Mouse (Mus musculus) bone marrow macrophage, adult 2 months (primary cell): ENCODE measurements at regions not wholly inside any gene's neighbourhood (a gene's known extent, or its start where the extent isn't known, plus 50 kb on each side); places are given as distances from the start of the nearest gene placed in this dataset.

Source experiments
- H3K27ac ChIP-seq: 2 replicates; pipeline ENCODE4 v1.5.1; 2012; ENCODE audit warnings: low read depth, low read length; ENCODE audit not compliant: insufficient read depth
- H3K4me1 ChIP-seq: 2 replicates; pipeline ENCODE4 v1.6.1; 2012; ENCODE audit warnings: low read length; ENCODE audit not compliant: control insufficient read depth, insufficient read depth
- H3K4me3 ChIP-seq: 2 replicates; pipeline ENCODE4 v1.5.1; 2012; ENCODE audit warnings: mild to moderate bottlenecking, low read length, moderate library complexity; ENCODE audit not compliant: insufficient read depth
- CTCF ChIP-seq: IDR thresholded peaks from 2 replicates; pipeline ENCODE4 v1.5.1; 2012; ENCODE audit warnings: low read depth, mild to moderate bottlenecking, low read length, moderate library complexity
- POLR2A ChIP-seq: IDR thresholded peaks from 2 replicates; pipeline ENCODE4 v1.6.1; 2012; ENCODE audit warnings: mild to moderate bottlenecking, low read depth, low read length, borderline replicate concordance

GRCm38 (mm10) chr6:49686776-49687175 lies 135.7 kb upstream of the Npy start:
- Histone ChIP-seq H3K4me1 (peaks cover 12% of the 10 kb centered on the region), H3K4me3 (no peak overlapping the region), H3K27ac (no peak overlapping the region)
- TF ChIP-seq CTCF: no peak
- TF ChIP-seq POLR2A: no peak

- no peak overlapping the region for H3K27ac ChIP-seq
- TF ChIP-seq POLR2A: no peak
- no peak for TF ChIP-seq CTCF
- no peak overlapping the region for H3K4me3 ChIP-seq
- H3K4me1 ChIP-seq: peaks cover 23% of the 10 kb centered on the region
Measured at GRCm38 (mm10) chr6:49692032-49692539, 130.4 kb upstream of the Npy start.

GRCm38 (mm10) chr6:49694851-49695250 lies 127.7 kb upstream of the Npy start:
- TF ChIP-seq CTCF (no peak), POLR2A (no peak)
- no peak overlapping the region for H3K27ac ChIP-seq
- peaks cover 20% of the 10 kb centered on the region for H3K4me1 ChIP-seq
- no peak overlapping the region for H3K4me3 ChIP-seq

GRCm38 (mm10) chr6:49696990-49697389 lies 125.5 kb upstream of the Npy start:
- TF ChIP-seq POLR2A (no peak), CTCF (no peak)
- Histone ChIP-seq H3K27ac (no peak overlapping the region), H3K4me1 (peaks cover 16% of the 10 kb centered on the region), H3K4me3 (no peak overlapping the region)

- TF ChIP-seq CTCF: no peak
- H3K4me1 ChIP-seq: peaks cover 8% of the 10 kb centered on the region
- no peak overlapping the region for H3K4me3 ChIP-seq
- no peak overlapping the region for H3K27ac ChIP-seq
Measured at GRCm38 (mm10) chr6:49701453-49701852, 121.1 kb upstream of the Npy start.

- Histone ChIP-seq H3K4me1 (peaks cover 3% of the 10 kb centered on the region; the same call in 1 of the 2 replicates), H3K27ac (no peak overlapping the region), H3K4me3 (no peak overlapping the region)
- TF ChIP-seq POLR2A: no peak
- no peak for TF ChIP-seq CTCF
Measured at GRCm38 (mm10) chr6:49712980-49713379, 109.5 kb upstream of the Npy start.

- peaks cover 3% of the 10 kb centered on the region; the same call in 1 of the 2 replicates for H3K4me1 ChIP-seq
- H3K4me3 ChIP-seq: no peak overlapping the region
- no peak overlapping the region for H3K27ac ChIP-seq
- TF ChIP-seq CTCF (no peak), POLR2A (no peak)
Measured at GRCm38 (mm10) chr6:49716520-49716919, 106.0 kb upstream of the Npy start.

- Histone ChIP-seq H3K4me1 (peaks cover 3% of the 10 kb centered on the region; the same call in 1 of the 2 replicates), H3K27ac (no peak overlapping the region), H3K4me3 (no peak overlapping the region)
- TF ChIP-seq POLR2A: no peak
- TF ChIP-seq CTCF: no peak
Measured at GRCm38 (mm10) chr6:49716945-49717344, 105.6 kb upstream of the Npy start.

- H3K4me3 ChIP-seq: no peak overlapping the region
- peaks cover 14% of the 10 kb centered on the region for H3K4me1 ChIP-seq
- peak overlapping the region; percentile 59 for H3K27ac ChIP-seq
- TF ChIP-seq CTCF (no peak), POLR2A (no peak)
Measured at GRCm38 (mm10) chr6:49733191-49733590, 89.3 kb upstream of the Npy start.

- Histone ChIP-seq H3K4me3 (no peak overlapping the region), H3K4me1 (peaks cover 21% of the 10 kb centered on the region), H3K27ac (peak overlapping the region; percentile 49)
- TF ChIP-seq CTCF: no peak
- TF ChIP-seq POLR2A: no peak
Measured at GRCm38 (mm10) chr6:49743157-49743556, 79.4 kb upstream of the Npy start.

GRCm38 (mm10) chr6:49745301-49745700 lies 77.2 kb upstream of the Npy start:
- TF ChIP-seq CTCF: no peak
- TF ChIP-seq POLR2A: no peak
- Histone ChIP-seq H3K27ac (no peak overlapping the region), H3K4me1 (peaks cover 14% of the 10 kb centered on the region), H3K4me3 (no peak overlapping the region)
